Mouse (Mus musculus) neutrophil, adult 65 days (primary cell): ENCODE measurements around the gene Olfr1286. TPM values are rescaled to one million over a fixed set of nuclear protein-coding genes. Genes with fewer than 3 reads are reported as not detected.

Experiments
- total RNA-seq: library from RNA; stranded (reverse); gene quantifications from 2 replicates; pipeline ENCODE4 v1.2.4, GENCODE M21; 2023

Olfr1286 gene
- not detected in 2 replicates for total RNA-seq

GRCm38 (mm10) chr2:111422931-111423330 lies at the start of gene Olfr1286:
Gene Olfr1286 (minus strand): TSS chr2:111423115.

GRCm38 (mm10) chr2:111448842-111449241 lies 25.9 kb upstream of the Olfr1286 start, which contains the start of gene Olfr1287:
Gene Olfr1287 (plus strand): TSS chr2:111449142.

GRCm38 (mm10) chr2:111375222-111375621 lies 47.7 kb downstream of the Olfr1286 start, which contains the start of gene Olfr1284:
Gene Olfr1284 (plus strand): TSS chr2:111375522.

Other genes with a start within 250 kb of the Olfr1286 start
- not detected in 2 replicates for gene 4930430A15Rik, start 193.5 kb downstream of the Olfr1286 start, total RNA-seq
- gene Olfr1275, start 187.8 kb downstream of the Olfr1286 start, total RNA-seq: not detected in 2 replicates
- not detected in 2 replicates for gene Olfr1276, start 168.6 kb downstream of the Olfr1286 start, total RNA-seq
- not detected in 2 replicates for gene Olfr1277, start 149.0 kb downstream of the Olfr1286 start, total RNA-seq
- gene Olfr1278, start 133.0 kb downstream of the Olfr1286 start, total RNA-seq: not detected in 2 replicates
- gene Olfr1279, start 122.5 kb downstream of the Olfr1286 start, total RNA-seq: not detected in 2 replicates
- gene Olfr1280, start 109.1 kb downstream of the Olfr1286 start, total RNA-seq: not detected in 2 replicates
- gene Olfr1281, start 96.6 kb downstream of the Olfr1286 start, total RNA-seq: not detected in 2 replicates
- gene Olfr1282, start 87.0 kb downstream of the Olfr1286 start, total RNA-seq: not detected in 2 replicates
- gene Olfr1283, start 56.3 kb downstream of the Olfr1286 start, total RNA-seq: not detected in 2 replicates
- gene Olfr1284, start 47.6 kb downstream of the Olfr1286 start, total RNA-seq: not detected in 2 replicates
- not detected in 2 replicates for gene Olfr1287, start 26.0 kb upstream of the Olfr1286 start, total RNA-seq
- gene Olfr1288, start 51.0 kb upstream of the Olfr1286 start, total RNA-seq: not detected in 2 replicates
- gene Olfr1289, start 57.7 kb upstream of the Olfr1286 start, total RNA-seq: not detected in 2 replicates
- gene Olfr1290, start 70.7 kb upstream of the Olfr1286 start, total RNA-seq: not detected in 2 replicates
- not detected in 2 replicates for gene Olfr1291-ps1, start 74.1 kb upstream of the Olfr1286 start, total RNA-seq
- gene Olfr1293-ps, start 102.1 kb upstream of the Olfr1286 start, total RNA-seq: not detected in 2 replicates
- gene Olfr1294, start 117.2 kb upstream of the Olfr1286 start, total RNA-seq: not detected in 2 replicates
- gene Olfr1295, start 146.6 kb upstream of the Olfr1286 start, total RNA-seq: not detected in 2 replicates
- gene Olfr1297, start 203.4 kb upstream of the Olfr1286 start, total RNA-seq: not detected in 2 replicates
- gene Olfr1298, start 226.1 kb upstream of the Olfr1286 start, total RNA-seq: not detected in 2 replicates
- gene Olfr1299, start 238.3 kb upstream of the Olfr1286 start, total RNA-seq: not detected in 2 replicates